Mouse (Mus musculus): Measurements from ENCODE around the gene Zcchc24.

GRCm38 (mm10) chr14:25806561-25806960, 37.7 kb upstream of the Zcchc24 start:
- no peak for TF ChIP-seq CTCF (conservative IDR thresholded peaks at IDR 0.05; ENCODE audit: insufficient read depth, insufficient read length, low read depth, low read length)
- no peak for TF ChIP-seq POLR2A (IDR thresholded peaks at IDR 0.05; ENCODE audit: low read depth, low read length)

Data from kidney, adult 2 months (tissue).